Mouse (Mus musculus) lung, adult 2 months (tissue): ENCODE results near the gene Gm10563. TPM values are rescaled to one million over a fixed set of nuclear protein-coding genes. Genes with fewer than 3 reads are reported as not detected.
"Not testable (repeated sequence)": the region's sequence is repeated elsewhere in the genome, so short reads cannot be mapped to it uniquely, and the experiment has no call there.

ENCODE experiments used
- DNase-seq: peaks from one replicate; pipeline ENCODE4 v3.0.0; 2022
- H3K4me1 ChIP-seq: fragments of 200-500 bp; 2 replicates; pipeline ENCODE4 v1.6.1; 2011; ENCODE audit warnings: low read length; ENCODE audit not compliant: control insufficient read depth, insufficient read depth
- H3K4me3 ChIP-seq: fragments of 200-500 bp; replicated peaks from 2 replicates; pipeline ENCODE3; 2011; ENCODE audit warnings: low read depth, mild to moderate bottlenecking, control low read depth, low read length; ENCODE audit errors: extremely low read depth
- CTCF ChIP-seq: fragments of 200-500 bp; IDR thresholded peaks from 2 replicates; pipeline ENCODE4 v1.5.1; 2011; ENCODE audit warnings: mild to moderate bottlenecking, low read length, control low read depth; ENCODE audit not compliant: insufficient read depth
- POLR2A ChIP-seq: fragments of 200-500 bp; IDR thresholded peaks from 2 replicates; pipeline ENCODE4 v1.6.1; 2011; ENCODE audit warnings: low read depth, mild to moderate bottlenecking, control low read depth, low read length, borderline replicate concordance; ENCODE audit errors: extremely low read depth
- WGBS: fragments of 180-500 bp; shearing (Covaris S2); methylation state at CpG from one replicate; pipeline ENCODE4 v1.1.7; 2018; 5-methylcytosine and 5-hydroxymethylcytosine counted together
- polyA plus RNA-seq: library from polyadenylated mRNA; depleted of rRNA; stranded (reverse); fragments of >200 nt; gene quantifications from 2 replicates; pipeline ENCODE4 v1.2.3, GENCODE M21; 2012

Gene Gm10563
- polyA plus RNA-seq, 1 experiment = not detected

DNA sequence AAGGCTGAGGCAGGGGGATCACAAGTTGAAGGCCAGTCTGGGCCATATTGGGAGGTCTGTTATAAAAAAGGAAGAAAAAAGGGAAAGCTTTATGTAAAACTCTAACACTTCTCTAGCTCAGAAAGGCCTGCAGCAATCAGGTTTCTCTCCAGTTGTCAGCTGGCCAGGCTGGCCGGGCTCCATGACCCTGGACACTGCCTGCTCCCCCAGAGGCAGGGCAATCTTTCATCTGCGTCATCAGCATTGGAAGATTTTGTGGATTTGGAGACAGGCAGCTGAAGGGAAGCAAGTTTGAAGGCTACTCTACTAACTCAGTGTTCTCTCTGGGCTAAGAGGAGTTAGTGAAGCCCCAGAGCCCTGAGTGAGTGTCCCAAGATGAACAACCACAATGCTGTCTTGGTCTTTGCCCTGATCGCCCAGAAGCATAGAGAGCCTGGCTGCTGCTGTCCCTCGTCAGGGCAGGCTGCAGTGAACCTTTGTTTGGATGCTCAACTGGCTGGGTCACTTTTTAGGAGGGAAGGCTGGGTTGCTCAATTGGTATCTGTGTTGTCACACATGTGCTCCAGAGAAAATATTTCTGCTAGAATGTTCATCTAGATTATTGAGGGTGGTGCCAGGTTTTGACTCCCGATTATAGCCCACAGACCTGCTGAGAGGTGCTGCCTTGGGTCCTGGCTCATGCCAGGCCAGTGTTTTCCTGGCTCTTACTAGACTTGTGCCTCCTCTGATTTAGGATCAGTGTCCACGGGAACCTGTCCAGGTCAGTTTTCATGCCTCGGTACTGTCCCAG lies 66.7 kb downstream of the Gm10563 start:
- no peak for DNase-seq

DNA sequence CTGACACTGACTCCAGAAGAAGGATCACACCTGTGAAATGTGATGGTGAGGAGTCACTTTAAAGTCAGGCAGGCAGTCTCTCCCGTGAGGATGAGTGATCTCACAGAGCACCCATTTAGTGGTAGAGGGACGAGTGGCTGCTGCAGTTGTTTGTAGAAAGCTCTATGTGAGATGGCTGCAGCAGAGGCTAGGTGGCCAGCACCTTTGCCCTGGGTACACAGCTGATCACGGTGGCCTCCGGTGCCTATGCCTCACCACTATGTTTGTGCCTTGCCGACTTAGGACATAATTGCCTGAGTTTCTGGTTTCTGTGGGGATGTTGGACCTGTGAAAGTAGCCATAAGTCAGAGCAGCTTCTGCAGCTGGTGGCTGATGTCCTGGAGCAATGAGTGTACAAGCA lies 67.5 kb downstream of the Gm10563 start:
- Histone ChIP-seq H3K4me3 (no peak overlapping the region), H3K4me1 (no peaks in the 10 kb centered on the region; the same call in 1 of the 2 replicates)
- TF ChIP-seq POLR2A (no peak), CTCF (no peak)

More for the DNA sequence above, 66.7 kb downstream of the Gm10563 start:
- H3K4me3 ChIP-seq = no peak overlapping the region
- TF ChIP-seq CTCF (no peak), POLR2A (no peak)
- 77% methylated on average over 7 of the region's 7 CpGs for WGBS
- no peaks in the 10 kb centered on the region; the same call in 1 of the 2 replicates for H3K4me1 ChIP-seq

GRCm38 (mm10) chr4:155577132-155577531 lies 68.1 kb downstream of the Gm10563 start:
- WGBS = 88% methylated on average over 9 of the region's 9 CpGs
- DNase-seq = no peak

More for the DNA sequence above, 67.5 kb downstream of the Gm10563 start:
- 87% methylated on average over 5 of the region's 5 CpGs for WGBS
- no peak for DNase-seq

GRCm38 (mm10) chr4:155575521-155575920 lies 69.7 kb downstream of the Gm10563 start:
- TF ChIP-seq POLR2A (no peak), CTCF (no peak)
- Histone ChIP-seq H3K4me1 (peaks cover 4% of the 10 kb centered on the region; the same call in 1 of the 2 replicates), H3K4me3 (no peak overlapping the region)
- DNase-seq = no peak
- WGBS = 88% methylated on average over 8 of the region's 8 CpGs

More at GRCm38 (mm10) chr4:155577132-155577531, 68.1 kb downstream of the Gm10563 start:
- TF ChIP-seq POLR2A (no peak), CTCF (no peak)
- Histone ChIP-seq H3K4me1 (no peaks in the 10 kb centered on the region; the same call in 1 of the 2 replicates), H3K4me3 (no peak overlapping the region)

DNA sequence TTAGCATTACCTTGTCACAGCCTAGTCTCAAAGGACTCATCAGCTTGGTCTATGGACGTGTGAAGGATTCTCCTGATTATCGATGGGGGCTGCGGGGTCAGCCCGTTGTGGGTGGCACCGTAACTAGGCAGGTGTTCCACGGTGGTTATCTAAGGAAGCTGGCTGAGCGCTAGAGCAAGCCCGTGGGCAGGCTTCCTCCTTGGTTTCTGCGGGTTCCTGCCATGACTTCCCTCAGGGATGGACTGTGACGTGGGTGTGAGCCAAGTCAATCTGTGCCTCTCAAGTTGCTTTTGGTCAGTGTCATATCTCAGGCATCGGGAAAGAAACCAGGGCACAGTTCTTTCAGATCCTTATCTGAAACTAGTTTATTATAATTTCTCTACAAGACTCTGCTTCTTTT lies 70.3 kb downstream of the Gm10563 start:
- Histone ChIP-seq H3K4me1 (peaks cover 4% of the 10 kb centered on the region; the same call in 1 of the 2 replicates), H3K4me3 (no peak overlapping the region)
- no peak for DNase-seq
- WGBS = 55% methylated on average over 11 of the region's 11 CpGs
- no peak for TF ChIP-seq CTCF
- no peak for TF ChIP-seq POLR2A

GRCm38 (mm10) chr4:155573876-155574275 lies 71.3 kb downstream of the Gm10563 start:
- H3K4me3 ChIP-seq = no peak overlapping the region
- peaks cover 4% of the 10 kb centered on the region; the same call in 1 of the 2 replicates for H3K4me1 ChIP-seq
- DNase-seq = no peak
- TF ChIP-seq POLR2A (no peak), CTCF (no peak)
- 88% methylated on average over 9 of the region's 9 CpGs for whole genome bisulfite sequencing

DNA sequence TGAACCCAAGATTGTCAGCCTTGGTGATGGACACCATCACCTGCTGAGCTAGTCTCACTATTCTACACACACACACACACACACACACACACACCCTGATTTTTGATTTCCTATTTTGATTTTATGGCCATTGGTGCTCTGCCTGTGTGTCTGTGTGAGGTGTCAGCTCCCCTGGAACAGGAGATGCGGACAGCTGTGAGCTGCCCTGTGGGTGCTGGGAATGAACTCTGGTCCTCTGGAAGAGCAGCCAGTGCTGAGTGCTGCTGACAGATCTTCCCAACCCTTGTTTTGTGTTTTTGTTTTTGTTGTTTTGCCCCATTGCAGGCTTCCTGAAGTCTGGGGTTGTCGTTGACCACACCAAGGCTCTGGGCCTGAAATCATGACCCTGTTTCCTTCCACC lies 72.1 kb downstream of the Gm10563 start:
- TF ChIP-seq POLR2A (no peak), CTCF (no peak)
- Histone ChIP-seq H3K4me1 (peaks cover 4% of the 10 kb centered on the region; the same call in 1 of the 2 replicates), H3K4me3 (no peak overlapping the region)
- no peak for DNase-seq
- 71% methylated on average over 2 of the region's 2 CpGs for WGBS

- peaks cover 5% of the 10 kb centered on the region for H3K4me1 ChIP-seq
- 31% methylated on average over 2 of the region's 2 CpGs for WGBS
- no peak overlapping the region for H3K4me3 ChIP-seq
- no peak for DNase-seq
- no peak for TF ChIP-seq CTCF
- TF ChIP-seq POLR2A = no peak
Observed at GRCm38 (mm10) chr4:155571442-155571841, 73.8 kb downstream of the Gm10563 start.

GRCm38 (mm10) chr4:155570315-155570714 lies 74.9 kb downstream of the Gm10563 start:
- DNase-seq, H3K4me3 ChIP-seq, H3K4me1 ChIP-seq: not testable (repeated sequence)
- WGBS = 89% methylated on average over 11 of the region's 11 CpGs

- peaks cover 13% of the 10 kb centered on the region for H3K4me1 ChIP-seq
- H3K4me3 ChIP-seq = no peak overlapping the region
- no peak for DNase-seq
- TF ChIP-seq POLR2A (no peak), CTCF (no peak)
- 84% methylated on average over 6 of the region's 6 CpGs for WGBS
Observed at GRCm38 (mm10) chr4:155569818-155570217, 75.4 kb downstream of the Gm10563 start.
